Mouse (Mus musculus): ENCODE results near the gene Ptpn9. TPM values are rescaled to one million over a fixed set of nuclear protein-coding genes. Genes with fewer than 3 reads are reported as not detected.

Ptpn9 gene
- polyA plus RNA-seq (2012) = 52.5 and 69.2 TPM in 2 replicates

- TF ChIP-seq GATA1 (IDR thresholded peaks at IDR 0.05; ENCODE audit: low read length) = no peak
Measured at GRCm38 (mm10) chr9:56994286-56995197, at the start of gene Ptpn9. Ptpn9 (plus strand) TSS chr9:56994923.

- peak; percentile 52 for TF ChIP-seq GATA1 (IDR thresholded peaks at IDR 0.05; ENCODE audit: low read length)
Measured at GRCm38 (mm10) chr9:56948699-56949098, 46.0 kb upstream of the Ptpn9 start.

GRCm38 (mm10) chr9:56949767-56950166 is 45.0 kb upstream of the Ptpn9 start:
- TF ChIP-seq GATA1 (IDR thresholded peaks at IDR 0.05; ENCODE audit: low read length) = no peak

GRCm38 (mm10) chr9:56950414-56951400 is 44.0 kb upstream of the Ptpn9 start, which contains the start of gene Snupn:
Snupn (plus strand) TSS chr9:56950878.
- TF ChIP-seq GATA1 (IDR thresholded peaks at IDR 0.05; ENCODE audit: low read length) = no peak

- no peak for TF ChIP-seq GATA1 (IDR thresholded peaks at IDR 0.05; ENCODE audit: low read length)
Measured at GRCm38 (mm10) chr9:56953562-56953961, 41.2 kb upstream of the Ptpn9 start.

GRCm38 (mm10) chr9:56956966-56957675 is 37.6 kb upstream of the Ptpn9 start:
- no peak for TF ChIP-seq GATA1 (IDR thresholded peaks at IDR 0.05; ENCODE audit: low read length)

- TF ChIP-seq GATA1 (IDR thresholded peaks at IDR 0.05; ENCODE audit: low read length) = no peak
Measured at GRCm38 (mm10) chr9:56958689-56959088, 36.0 kb upstream of the Ptpn9 start.

- TF ChIP-seq GATA1 (IDR thresholded peaks at IDR 0.05; ENCODE audit: low read length) = no peak
Measured at GRCm38 (mm10) chr9:56961591-56961990, 33.1 kb upstream of the Ptpn9 start.

GRCm38 (mm10) chr9:56970158-56970557 is 24.6 kb upstream of the Ptpn9 start:
- TF ChIP-seq GATA1 (IDR thresholded peaks at IDR 0.05; ENCODE audit: low read length) = no peak

- TF ChIP-seq GATA1 (IDR thresholded peaks at IDR 0.05; ENCODE audit: low read length) = no peak
Measured at GRCm38 (mm10) chr9:56973960-56974524, 20.7 kb upstream of the Ptpn9 start.

GRCm38 (mm10) chr9:56975199-56975598 is 19.5 kb upstream of the Ptpn9 start:
- TF ChIP-seq GATA1 (IDR thresholded peaks at IDR 0.05; ENCODE audit: low read length) = no peak

- no peak for TF ChIP-seq GATA1 (IDR thresholded peaks at IDR 0.05; ENCODE audit: low read length)
Measured at GRCm38 (mm10) chr9:56980186-56980585, 14.5 kb upstream of the Ptpn9 start.

GRCm38 (mm10) chr9:56981502-56981901 is 13.2 kb upstream of the Ptpn9 start:
- no peak for TF ChIP-seq GATA1 (IDR thresholded peaks at IDR 0.05; ENCODE audit: low read length)

GRCm38 (mm10) chr9:56995198-56996027 is 690 bp downstream of the Ptpn9 start:
- TF ChIP-seq GATA1 (IDR thresholded peaks at IDR 0.05; ENCODE audit: low read length) = no peak

Data from G1E-ER4 (cell line).